Mouse (Mus musculus) intestine, postnatal 0 days (tissue): ENCODE results near the gene Ovgp1. TPM values are rescaled to one million over a fixed set of nuclear protein-coding genes. Genes with fewer than 3 reads are reported as not detected.

Experiments
- ATAC-seq: fragments of 200-750 bp; cut with Nextera tagmentation; 2 replicates; pipeline ENCODE4 v1.8.0; 2017; ENCODE audit warnings: mild to moderate bottlenecking, moderate TSS enrichment, moderate library complexity
- H3K27ac ChIP-seq: fragments of 300-500 bp; sonication (generic); 2 replicates; pipeline ENCODE4 v1.5.1; 2014; ENCODE audit warnings: mild to moderate bottlenecking, low read depth, low read length, moderate library complexity
- H3K27me3 ChIP-seq: fragments of 300-500 bp; sonication (generic); replicated peaks from 2 replicates; pipeline ENCODE4 v1.6.1; 2014; ENCODE audit warnings: low read length, mixed read lengths; ENCODE audit not compliant: control insufficient read depth, insufficient read depth
- H3K36me3 ChIP-seq: fragments of 300-500 bp; sonication (generic); 2 replicates; pipeline ENCODE4 v1.6.1; 2014; ENCODE audit warnings: mild to moderate bottlenecking, moderate library complexity; ENCODE audit not compliant: control insufficient read depth, insufficient read depth
- H3K4me1 ChIP-seq: fragments of 300-500 bp; sonication (generic); replicated peaks from 2 replicates; pipeline ENCODE4 v1.6.1; 2014; ENCODE audit warnings: antibody characterized with exemption, low read length, mixed read lengths; ENCODE audit not compliant: control insufficient read depth, insufficient read depth
- H3K4me2 ChIP-seq: fragments of 300-500 bp; sonication (generic); replicated peaks from 2 replicates; pipeline ENCODE4 v1.6.1; 2014; ENCODE audit warnings: low read depth, mild to moderate bottlenecking, moderate library complexity
- H3K4me3 ChIP-seq: fragments of 300-500 bp; sonication (generic); 2 replicates; pipeline ENCODE4 v1.5.1; 2014; ENCODE audit warnings: low read depth, low read length
- H3K9ac ChIP-seq: fragments of 300-500 bp; sonication (generic); 2 replicates; pipeline ENCODE4 v1.6.1; 2014; ENCODE audit warnings: mild to moderate bottlenecking, low read depth, low read length
- H3K9me3 ChIP-seq: fragments of 300-500 bp; sonication (generic); 2 replicates; pipeline ENCODE4 v1.6.1; 2016; ENCODE audit warnings: mixed run types; ENCODE audit not compliant: control insufficient read depth
- CTCF ChIP-seq: sonication (generic); IDR thresholded peaks from 2 replicates; pipeline ENCODE4 v1.5.1; 2016; ENCODE audit warnings: low read depth, mild to moderate bottlenecking, control low read depth, antibody characterized with exemption, moderate library complexity
- WGBS: fragments of 180-500 bp; shearing (Covaris S2); extraction: QIAGEN DNeasy Blood & Tissue Kit; methylation state at CpG from one replicate; pipeline ENCODE4 v1.1.7; 2014; 5-methylcytosine and 5-hydroxymethylcytosine counted together
- polyA plus RNA-seq: library from polyadenylated mRNA; unstranded; fragments of >200 nt; fragmentation: Nextera tagmentation; extraction: Ambion mirVana; gene quantifications from 2 replicates; pipeline ENCODE4 v1.2.1, GENCODE M21; 2015

Ovgp1 gene
- 0.20 and 0.31 TPM in 2 replicates for polyA plus RNA-seq

DNA sequence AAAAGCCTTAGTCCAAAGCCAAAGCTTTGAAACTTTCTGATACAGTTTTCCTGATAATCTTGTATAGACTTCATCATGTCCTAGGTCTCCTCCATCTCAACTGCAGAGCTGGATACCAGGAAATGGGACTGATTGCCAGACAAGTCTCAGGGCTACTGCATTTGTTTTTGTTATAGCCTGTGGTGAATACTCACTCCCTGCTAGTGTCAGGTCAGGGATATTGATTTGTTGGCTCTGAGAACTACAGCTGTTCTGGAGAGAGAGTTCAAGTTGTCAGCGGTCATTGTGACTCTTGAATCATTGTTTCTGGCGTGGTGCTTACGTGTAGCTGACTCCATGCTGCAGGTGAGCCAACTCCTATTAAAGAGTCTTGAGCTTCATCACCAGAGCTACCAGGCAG lies at the start of gene Ovgp1:
TSS of gene Ovgp1 (plus strand) at position 301 of the 400 bp plus-strand sequence.
- no peaks in the 10 kb centered on the region for H3K27me3 ChIP-seq
- no peak within 1 kb of the TSS for H3K4me2 ChIP-seq
- H3K4me3 ChIP-seq = no peak within 1 kb of the TSS
- WGBS = 74% methylated on average over 3 of the region's 3 CpGs
- H3K4me1 ChIP-seq = no peaks in the 10 kb centered on the region
- peaks cover 19% of the 10 kb centered on the region for H3K36me3 ChIP-seq
- ATAC-seq = no peak
- no peak within 1 kb of the TSS for H3K9ac ChIP-seq
- no peak within 1 kb of the TSS for H3K27ac ChIP-seq
- TF ChIP-seq CTCF = no peak
- no peaks in the 10 kb centered on the region for H3K9me3 ChIP-seq

DNA sequence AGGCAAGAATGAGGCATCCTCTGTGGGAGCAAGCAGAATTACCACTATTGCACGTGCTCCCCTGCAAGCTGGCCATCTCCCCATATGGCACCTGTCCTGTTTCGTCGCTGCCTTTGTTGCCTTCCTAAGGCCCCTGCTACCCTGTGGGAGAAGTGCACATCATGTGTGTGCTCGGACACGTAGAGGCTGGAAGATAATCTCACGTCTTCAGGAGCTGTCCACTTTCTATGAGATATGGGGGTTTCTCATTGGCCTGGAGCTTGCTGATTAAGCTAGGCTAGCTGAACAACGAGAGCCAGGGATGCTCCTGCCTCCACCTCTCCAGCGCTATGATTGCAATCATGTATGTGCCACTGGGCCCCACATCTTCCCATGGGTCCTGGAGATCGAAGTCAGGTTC lies 48.9 kb upstream of the Ovgp1 start:
- Histone ChIP-seq H3K9ac (no peak overlapping the region), H3K4me2 (no peak overlapping the region), H3K4me3 (no peak overlapping the region), H3K27ac (no peak overlapping the region), H3K4me1 (no peaks in the 10 kb centered on the region), H3K36me3 (no peaks in the 10 kb centered on the region), H3K9me3 (no peaks in the 10 kb centered on the region), H3K27me3 (no peaks in the 10 kb centered on the region)
- 81% methylated on average over 9 of the region's 9 CpGs for WGBS
- no peak for ATAC-seq
- TF ChIP-seq CTCF = no peak

DNA sequence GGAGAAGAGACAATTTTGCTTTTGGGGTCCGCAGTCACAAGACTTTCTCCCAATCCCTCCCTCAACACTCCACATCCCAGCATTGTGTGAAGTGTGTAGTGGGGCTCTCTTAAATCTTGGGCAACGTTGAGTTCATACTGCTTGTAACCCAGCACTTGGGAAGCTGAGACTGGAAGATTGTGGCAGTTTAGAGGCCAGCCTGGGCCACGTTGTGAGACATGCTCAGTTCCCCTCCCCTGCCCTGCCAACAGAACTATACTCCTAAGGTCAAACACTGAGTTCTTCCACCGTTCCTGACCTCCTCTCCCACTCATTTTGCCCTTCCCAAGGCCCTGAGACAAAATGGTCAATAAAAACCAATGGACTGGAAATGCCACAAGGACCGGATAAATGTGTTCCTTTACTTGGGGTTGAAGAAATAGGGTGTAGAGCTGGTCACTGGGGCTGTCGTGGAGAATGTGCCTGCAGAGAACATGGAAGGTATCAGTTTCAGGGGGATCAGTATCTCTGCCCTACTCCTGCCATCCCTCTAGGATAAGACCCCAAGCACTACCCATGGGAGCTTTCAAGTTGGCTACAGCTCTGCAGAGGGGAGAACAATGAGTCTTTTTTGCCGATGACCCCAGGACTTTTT lies 45.8 kb upstream of the Ovgp1 start:
- ATAC-seq = no peak
- H3K9me3 ChIP-seq = no peaks in the 10 kb centered on the region
- no peaks in the 10 kb centered on the region for H3K4me1 ChIP-seq
- H3K27ac ChIP-seq = no peak overlapping the region
- WGBS = 82% methylated on average over 7 of the region's 7 CpGs
- no peaks in the 10 kb centered on the region for H3K36me3 ChIP-seq
- no peak overlapping the region for H3K9ac ChIP-seq
- H3K4me2 ChIP-seq = no peak overlapping the region
- no peak for TF ChIP-seq CTCF
- no peak overlapping the region for H3K4me3 ChIP-seq
- no peaks in the 10 kb centered on the region for H3K27me3 ChIP-seq

DNA sequence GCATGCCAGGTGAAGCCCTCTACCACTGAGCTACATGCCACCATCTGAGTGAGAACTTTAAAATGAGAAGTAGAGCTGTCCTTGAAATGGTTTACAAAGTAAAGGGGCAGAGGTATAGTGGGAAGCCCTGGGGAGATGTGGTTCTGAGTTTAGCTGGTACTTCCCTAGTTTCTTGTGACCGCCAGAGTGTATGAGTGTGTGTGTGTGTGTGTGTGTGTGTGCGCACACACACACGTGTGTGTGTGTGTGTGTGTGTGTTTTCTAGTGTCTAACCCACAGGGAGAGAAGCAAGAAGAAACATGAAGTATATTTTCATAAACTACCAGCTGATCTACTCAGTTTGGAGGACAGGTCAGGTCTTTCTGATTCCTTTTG lies 45.3 kb upstream of the Ovgp1 start:
- Histone ChIP-seq H3K4me1 (no peaks in the 10 kb centered on the region), H3K36me3 (no peaks in the 10 kb centered on the region), H3K27me3 (no peaks in the 10 kb centered on the region), H3K9ac (no peak overlapping the region), H3K9me3 (no peaks in the 10 kb centered on the region), H3K4me2 (no peak overlapping the region), H3K4me3 (no peak overlapping the region), H3K27ac (no peak overlapping the region)
- TF ChIP-seq CTCF = no peak
- whole genome bisulfite sequencing = 88% methylated on average over 3 of the region's 3 CpGs
- no peak for ATAC-seq

DNA sequence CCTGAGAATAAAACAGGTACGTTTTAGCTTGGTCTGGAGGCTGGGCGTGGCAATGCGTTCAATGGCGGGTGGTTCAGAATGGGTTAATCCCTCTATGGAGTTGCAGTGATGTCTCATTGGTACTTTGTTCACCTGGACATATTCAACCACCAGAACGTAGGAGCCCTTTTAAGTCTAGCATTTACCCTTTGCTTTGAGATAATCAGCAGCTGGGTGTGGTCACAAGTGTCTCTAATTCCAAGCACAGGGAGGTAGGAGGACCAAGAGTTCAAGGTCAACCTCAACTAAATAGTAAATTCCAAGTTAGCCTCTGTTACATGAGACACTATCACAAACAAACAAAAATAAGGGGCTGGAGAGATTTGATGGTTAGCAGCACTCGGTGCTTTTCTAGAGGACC lies 44.7 kb upstream of the Ovgp1 start:
- Histone ChIP-seq H3K9ac (no peak overlapping the region), H3K27ac (no peak overlapping the region), H3K4me1 (no peaks in the 10 kb centered on the region), H3K36me3 (no peaks in the 10 kb centered on the region), H3K4me3 (no peak overlapping the region), H3K4me2 (no peak overlapping the region), H3K27me3 (no peaks in the 10 kb centered on the region), H3K9me3 (no peaks in the 10 kb centered on the region)
- no peak for TF ChIP-seq CTCF
- ATAC-seq = no peak
- WGBS = 79% methylated on average over 6 of the region's 6 CpGs

DNA sequence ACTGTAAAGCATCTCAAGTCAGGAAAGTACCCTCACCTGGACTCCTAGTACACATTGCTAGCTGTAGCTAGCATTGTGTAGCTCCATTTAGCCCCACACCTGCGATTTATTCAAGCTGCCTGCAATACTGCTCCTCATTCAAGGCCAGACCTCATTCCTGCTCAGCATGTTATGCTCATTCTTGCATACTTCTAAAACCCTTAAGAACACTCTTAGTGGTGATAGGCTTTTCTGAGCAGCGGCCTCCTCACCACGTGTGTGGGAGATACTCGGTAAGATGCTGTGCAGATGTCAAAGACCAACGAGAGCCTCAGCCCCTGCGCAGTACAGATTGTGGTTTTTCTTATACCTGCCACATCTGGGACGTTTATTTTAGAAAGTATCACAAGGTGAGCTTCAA lies 43.7 kb upstream of the Ovgp1 start:
- H3K9me3 ChIP-seq = no peaks in the 10 kb centered on the region
- no peak overlapping the region for H3K9ac ChIP-seq
- no peaks in the 10 kb centered on the region for H3K27me3 ChIP-seq
- H3K36me3 ChIP-seq = no peaks in the 10 kb centered on the region
- TF ChIP-seq CTCF = no peak
- H3K4me3 ChIP-seq = no peak overlapping the region
- no peak for ATAC-seq
- H3K4me1 ChIP-seq = no peaks in the 10 kb centered on the region
- H3K4me2 ChIP-seq = no peak overlapping the region
- H3K27ac ChIP-seq = no peak overlapping the region
- WGBS = 79% methylated on average over 7 of the region's 7 CpGs

GRCm38 (mm10) chr3:105931095-105931494 lies 42.4 kb upstream of the Ovgp1 start:
- WGBS = 91% methylated on average over 2 of the region's 2 CpGs
- no peaks in the 10 kb centered on the region for H3K27me3 ChIP-seq
- H3K4me3 ChIP-seq = no peak overlapping the region
- H3K27ac ChIP-seq = no peak overlapping the region
- no peak overlapping the region for H3K4me2 ChIP-seq
- no peaks in the 10 kb centered on the region for H3K4me1 ChIP-seq
- TF ChIP-seq CTCF = no peak
- no peak for ATAC-seq
- H3K9ac ChIP-seq = no peak overlapping the region
- H3K36me3 ChIP-seq = no peaks in the 10 kb centered on the region
- H3K9me3 ChIP-seq = no peaks in the 10 kb centered on the region
